ENCODE assay signal across 10 mouse cellular contexts in genomic region chr5:75961741-75962469, GRCm38 (mm10). TPM values are rescaled to one million over a fixed set of nuclear protein-coding genes. Genes with fewer than 3 reads are reported as not detected.
DNase-seq lines count a peak whose midpoint lies in the region; ATAC-seq and TF ChIP-seq lines count a peak whose summit lies in the region.
"Had no signal": no experiment of that assay in that cellular context is flagged by ENCODE, and none has a peak within 500 bp of the region (broad histone marks: within the 10 kb centered on the region; RNA-seq: fewer than 3 reads in every experiment).

No protein-coding gene starts in this region.

- no peak overlapping the region for H3K27ac ChIP-seq in kidney, embryonic 16.5 days (ENCODE audit: low read length)
- H3K27ac ChIP-seq in lung, postnatal 0 days (ENCODE audit: low read length): no peak overlapping the region; the same call in 1 of the 2 replicates
- H3K27ac ChIP-seq: midbrain, embryonic 12.5 days had no signal

- H3K27me3 ChIP-seq in kidney, embryonic 16.5 days (ENCODE audit: insufficient read depth, low read length): no peaks in the 10 kb centered on the region
- no peaks in the 10 kb centered on the region for H3K27me3 ChIP-seq in lung, postnatal 0 days (replicated peaks; ENCODE audit: insufficient read depth, low read length)

- H3K9ac ChIP-seq in kidney, embryonic 16.5 days (replicated peaks; ENCODE audit: low read length): no peak overlapping the region
- no peak overlapping the region for H3K9ac ChIP-seq in lung, postnatal 0 days (replicated peaks; ENCODE audit: low read depth)
- H3K9ac ChIP-seq: midbrain, embryonic 12.5 days had no signal

- H3K4me2 ChIP-seq in kidney, embryonic 16.5 days (replicated peaks; ENCODE audit: low read depth, low read length): no peak overlapping the region
- no peak overlapping the region for H3K4me2 ChIP-seq in lung, postnatal 0 days (replicated peaks; ENCODE audit: low read depth, low read length)
- H3K4me2 ChIP-seq: midbrain, embryonic 12.5 days had no signal

- DNase-seq in adrenal gland, adult (ENCODE audit: inconsistent age in 2 of 2, low spot score in 1 of 2): peak; percentile 39 to 68
- DNase-seq in adrenal gland, postnatal 25 days: no peak
- DNase-seq in lung, postnatal 0 days (ENCODE audit: low spot score): peak; percentile 40
- no peak for DNase-seq in cerebellum, postnatal 36 days
- no peak for DNase-seq in urinary bladder, adult 18-20 months (ENCODE audit: low spot score in 2 of 2)

- peak; percentile 57; the same call in 1 of the 2 replicates for ATAC-seq in erythroblast, adult 5-6 weeks (replicated peaks; ENCODE audit: low FRiP score, poor library complexity, severe bottlenecking)
- ATAC-seq in kidney, embryonic 16.5 days (ENCODE audit: low FRiP score, low TSS enrichment): peak; percentile 49; the same call in 1 of the 2 replicates
- peak; percentile 93 for ATAC-seq in lung, postnatal 0 days
- ATAC-seq in granulocyte monocyte progenitor cell, adult 5-6 weeks (replicated peaks; ENCODE audit: poor library complexity, severe bottlenecking): no peak
- ATAC-seq: inflammation-experienced regulatory T-cells, adult 6 months had no signal

- TF ChIP-seq CTCF in lung, postnatal 0 days (IDR thresholded peaks at IDR 0.05): no peak

- 0 out of 2 replicates have a peak, but pooled peaks cover 3% of the 10 kb centered on the region for H3K36me3 ChIP-seq in kidney, embryonic 16.5 days (ENCODE audit: insufficient read depth, low read length)
- no peaks in the 10 kb centered on the region for H3K36me3 ChIP-seq in lung, postnatal 0 days (ENCODE audit: insufficient read depth, low read length)
- H3K36me3 ChIP-seq: midbrain, embryonic 12.5 days had no signal

- H3K4me3 ChIP-seq in kidney, embryonic 16.5 days (ENCODE audit: low read length): no peak overlapping the region
- no peak overlapping the region for H3K4me3 ChIP-seq in lung, postnatal 0 days (ENCODE audit: low read depth, low read length)
- H3K4me3 ChIP-seq: midbrain, embryonic 12.5 days had no signal

- H3K4me1 ChIP-seq in kidney, embryonic 16.5 days (ENCODE audit: insufficient read depth, low read length): peaks cover 3% of the 10 kb centered on the region; the same call in 1 of the 2 replicates
- H3K4me1 ChIP-seq in lung, postnatal 0 days (ENCODE audit: insufficient read depth, low read depth, low read length): no peaks in the 10 kb centered on the region
- H3K4me1 ChIP-seq: midbrain, embryonic 12.5 days had no signal

- TF ChIP-seq EP300 in lung, postnatal 0 days (IDR thresholded peaks at IDR 0.05): peak; percentile 72; the same call in 1 of the 2 replicates

- H3K9me3 ChIP-seq in kidney, embryonic 16.5 days (ENCODE audit: low read length): no peaks in the 10 kb centered on the region
- H3K9me3 ChIP-seq in lung, postnatal 0 days (ENCODE audit: low read length): no peaks in the 10 kb centered on the region
- H3K9me3 ChIP-seq: midbrain, embryonic 12.5 days had no signal

- 74% methylated on average over 19 of the region's 19 CpGs for WGBS in kidney, embryonic 16.5 days
- 55% methylated on average over 19 of the region's 19 CpGs for WGBS in lung, postnatal 0 days

RNA-seq across cellular contexts. Expression of gene Kdr, which starts 16.4 kb away (rescaled TPM):
- total RNA-seq in adrenal gland, postnatal 25 days (2021): 72.5 and 78.6 TPM in 2 replicates
- total RNA-seq in erythroblast, adult 5-6 weeks (2015; ENCODE audit: low replicate concordance): not detected in 2 replicates
- 0.17 TPM in 1 of 2 replicates, not detected in the other for total RNA-seq in erythroblast, adult 5-6 weeks (2017; ENCODE audit: low replicate concordance)
- 45.2 and 45.4 TPM in 2 replicates for polyA plus RNA-seq in kidney, embryonic 16.5 days (2015; fragmentation: Nextera tagmentation; extraction: Ambion mirVana)
- polyA plus RNA-seq in lung, postnatal 0 days (2015; fragmentation: Nextera tagmentation; extraction: Ambion mirVana): 46.4 and 69.4 TPM in 2 replicates
- not detected in 2 replicates for total RNA-seq in granulocyte monocyte progenitor cell, adult 5-6 weeks (2014; fragmentation: Nextera tagmentation)
- total RNA-seq in granulocyte monocyte progenitor cell, adult 5-6 weeks (2017): 0.15 TPM in 1 of 2 replicates, not detected in the other

Comparison
In these comparisons a context has a peak if more than half of its experiments do, and no peak if none do; other contexts are left out.
1. DNase-seq: peak in adrenal gland, adult (2 of 2) and lung, postnatal 0 days (single experiment); none in adrenal gland, postnatal 25 days (single experiment), cerebellum, postnatal 36 days (0 of 2) and urinary bladder, adult 18-20 months (0 of 2).
2. RNA of gene Kdr, which starts 16.4 kb away (total RNA-seq): 72.5 to 78.6 TPM in adrenal gland, postnatal 25 days; 0.17 TPM in erythroblast, adult 5-6 weeks and 0.15 TPM in granulocyte monocyte progenitor cell, adult 5-6 weeks; every median in the first group is over 10 times any median in the second.